Mouse (Mus musculus) limb, embryonic 10.5 days (tissue): Measurements from ENCODE around the gene Bsn. TPM values are rescaled to one million over a fixed set of nuclear protein-coding genes. Genes with fewer than 3 reads are reported as not detected.

Source experiments
- DNase-seq: peaks from one replicate; pipeline ENCODE4 v3.0.0-alpha.2; 2017; ENCODE audit warnings: low spot score
- H3K27ac ChIP-seq: fragments of 300-500 bp; sonication (generic); 2 replicates; pipeline ENCODE4 v1.5.1; 2016; ENCODE audit warnings: mild to moderate bottlenecking
- H3K27me3 ChIP-seq: fragments of 300-500 bp; sonication (generic); 2 replicates; pipeline ENCODE4 v1.6.1; 2016; ENCODE audit warnings: low read depth, mild to moderate bottlenecking; ENCODE audit not compliant: poor library complexity, severe bottlenecking
- H3K36me3 ChIP-seq: fragments of 300-500 bp; sonication (generic); 2 replicates; pipeline ENCODE4 v1.6.1; 2016; ENCODE audit warnings: mild to moderate bottlenecking, moderate library complexity
- H3K4me1 ChIP-seq: fragments of 300-500 bp; sonication (generic); 2 replicates; pipeline ENCODE4 v1.6.1; 2016
- H3K4me3 ChIP-seq: fragments of 300-500 bp; sonication (generic); 2 replicates; pipeline ENCODE4 v1.5.1; 2016; ENCODE audit warnings: mild to moderate bottlenecking, moderate library complexity
- H3K9me3 ChIP-seq: fragments of 300-500 bp; sonication (generic); replicated peaks from 2 replicates; pipeline ENCODE4 v1.6.1; 2016; ENCODE audit warnings: mild to moderate bottlenecking
- WGBS: fragments of 180-500 bp; shearing (Covaris S2); methylation state at CpG from one replicate; pipeline ENCODE4 v1.1.7; 2016; 5-methylcytosine and 5-hydroxymethylcytosine counted together
- polyA plus RNA-seq: library from polyadenylated mRNA; unstranded; fragments of >200 nt; fragmentation: Nextera tagmentation; extraction: Ambion mirVana; gene quantifications from 2 replicates; pipeline ENCODE4 v1.2.1, GENCODE M21; 2016

The Bsn gene
- polyA plus RNA-seq, 1 experiment from 2014 or later = 1.7 TPM

GRCm38 (mm10) chr9:108063361-108063760 lies 126.8 kb downstream of the Bsn start:
- H3K27me3 ChIP-seq = no peaks in the 10 kb centered on the region
- H3K4me1 ChIP-seq = peaks cover 2% of the 10 kb centered on the region; the same call in 1 of the 2 replicates
- H3K27ac ChIP-seq = no peak overlapping the region
- H3K4me3 ChIP-seq = no peak overlapping the region
- no peak for DNase-seq
- 89% methylated on average over 12 of the region's 12 CpGs for WGBS
- H3K9me3 ChIP-seq = no peaks in the 10 kb centered on the region
- peaks cover 87% of the 10 kb centered on the region for H3K36me3 ChIP-seq

GRCm38 (mm10) chr9:108062142-108062541 lies 128.0 kb downstream of the Bsn start:
- no peak for DNase-seq
- Histone ChIP-seq H3K9me3 (no peaks in the 10 kb centered on the region), H3K27ac (no peak overlapping the region), H3K27me3 (no peaks in the 10 kb centered on the region), H3K4me3 (no peak overlapping the region), H3K36me3 (peaks cover 92% of the 10 kb centered on the region), H3K4me1 (no peaks in the 10 kb centered on the region)
- 96% methylated on average over 3 of the region's 3 CpGs for WGBS

GRCm38 (mm10) chr9:108058291-108058690 lies 131.9 kb downstream of the Bsn start:
- Histone ChIP-seq H3K36me3 (peaks cover 94% of the 10 kb centered on the region), H3K4me1 (peaks cover 3% of the 10 kb centered on the region), H3K9me3 (no peaks in the 10 kb centered on the region), H3K4me3 (no peak overlapping the region), H3K27ac (no peak overlapping the region), H3K27me3 (no peaks in the 10 kb centered on the region)
- no peak for DNase-seq
- 96% methylated on average over 9 of the region's 9 CpGs for WGBS

GRCm38 (mm10) chr9:108057262-108057562 lies 133.0 kb downstream of the Bsn start:
- no peak overlapping the region for H3K27ac ChIP-seq
- peaks cover 89% of the 10 kb centered on the region for H3K36me3 ChIP-seq
- 93% methylated on average over 5 of the region's 5 CpGs for WGBS

GRCm38 (mm10) chr9:108056361-108057261 lies 133.6 kb downstream of the Bsn start:
- H3K4me1 ChIP-seq = peaks cover 11% of the 10 kb centered on the region
- H3K27me3 ChIP-seq = no peaks in the 10 kb centered on the region
- peaks cover 89% of the 10 kb centered on the region for H3K36me3 ChIP-seq
- 83% methylated on average over 28 of the region's 28 CpGs for WGBS
- H3K27ac ChIP-seq = no peak overlapping the region
- H3K4me3 ChIP-seq = no peak overlapping the region
- no peaks in the 10 kb centered on the region for H3K9me3 ChIP-seq
- no peak for DNase-seq

More at GRCm38 (mm10) chr9:108057262-108057562, 133.0 kb downstream of the Bsn start:
- peaks cover 11% of the 10 kb centered on the region for H3K4me1 ChIP-seq
- H3K27me3 ChIP-seq = no peaks in the 10 kb centered on the region
- H3K9me3 ChIP-seq = no peaks in the 10 kb centered on the region
- no peak overlapping the region for H3K4me3 ChIP-seq
- no peak for DNase-seq

GRCm38 (mm10) chr9:108055661-108056237 lies 134.4 kb downstream of the Bsn start:
- peaks cover 93% of the 10 kb centered on the region for H3K36me3 ChIP-seq
- H3K27ac ChIP-seq = no peak overlapping the region
- no peak for DNase-seq
- no peak overlapping the region for H3K4me3 ChIP-seq
- H3K27me3 ChIP-seq = no peaks in the 10 kb centered on the region
- 83% methylated on average over 6 of the region's 6 CpGs for WGBS
- H3K4me1 ChIP-seq = peaks cover 11% of the 10 kb centered on the region
- H3K9me3 ChIP-seq = no peaks in the 10 kb centered on the region

- WGBS = 75% methylated on average over 1 of the region's 1 CpGs
- no peak overlapping the region for H3K4me3 ChIP-seq
- peaks cover 92% of the 10 kb centered on the region for H3K36me3 ChIP-seq
These were observed 135.1 kb downstream of the Bsn start for GRCm38 (mm10) chr9:108055061-108055460.

GRCm38 (mm10) chr9:108054331-108055040 lies 135.7 kb downstream of the Bsn start:
- H3K27ac ChIP-seq = no peak overlapping the region
- H3K27me3 ChIP-seq = no peaks in the 10 kb centered on the region
- H3K4me3 ChIP-seq = 0 out of 2 replicates have a peak overlapping the region, but pooled peaks have one; percentile 34
- DNase-seq = no peak
- peaks cover 20% of the 10 kb centered on the region for H3K4me1 ChIP-seq
- 91% methylated on average over 22 of the region's 22 CpGs for WGBS
- H3K9me3 ChIP-seq = no peaks in the 10 kb centered on the region
- H3K36me3 ChIP-seq = peaks cover 86% of the 10 kb centered on the region

More at GRCm38 (mm10) chr9:108055061-108055460, 135.1 kb downstream of the Bsn start:
- H3K27ac ChIP-seq = no peak overlapping the region
- no peaks in the 10 kb centered on the region for H3K9me3 ChIP-seq
- H3K4me1 ChIP-seq = peaks cover 14% of the 10 kb centered on the region
- no peak for DNase-seq
- no peaks in the 10 kb centered on the region for H3K27me3 ChIP-seq

- DNase-seq = no peak
- Histone ChIP-seq H3K9me3 (no peaks in the 10 kb centered on the region), H3K4me1 (peaks cover 22% of the 10 kb centered on the region), H3K27ac (0 out of 2 replicates have a peak overlapping the region, but pooled peaks have one; percentile 16), H3K4me3 (0 out of 2 replicates have a peak overlapping the region, but pooled peaks have one; percentile 34), H3K36me3 (peaks cover 79% of the 10 kb centered on the region), H3K27me3 (no peaks in the 10 kb centered on the region)
- 94% methylated on average over 15 of the region's 15 CpGs for whole genome bisulfite sequencing
These were observed 136.4 kb downstream of the Bsn start for GRCm38 (mm10) chr9:108053665-108054225.

- Histone ChIP-seq H3K27me3 (no peaks in the 10 kb centered on the region), H3K27ac (0 out of 2 replicates have a peak within 1 kb of the TSS, but pooled peaks have one; percentile 16), H3K4me1 (peaks cover 28% of the 10 kb centered on the region), H3K4me3 (peak within 1 kb of the TSS; percentile 34), H3K36me3 (peaks cover 72% of the 10 kb centered on the region), H3K9me3 (no peaks in the 10 kb centered on the region)
- 56% methylated on average over 20 of the region's 20 CpGs for WGBS
- DNase-seq = peak; percentile 92
These were observed 137.1 kb downstream of the Bsn start, which contains the start of gene Amigo3 for GRCm38 (mm10) chr9:108052885-108053664. Gene Amigo3, plus strand, starts transcription at chr9:108053159.

- Histone ChIP-seq H3K4me1 (peaks cover 34% of the 10 kb centered on the region), H3K9me3 (no peaks in the 10 kb centered on the region), H3K4me3 (no peak overlapping the region), H3K27me3 (no peaks in the 10 kb centered on the region), H3K27ac (no peak overlapping the region), H3K36me3 (peaks cover 68% of the 10 kb centered on the region)
- DNase-seq = no peak
- 74% methylated on average over 7 of the region's 7 CpGs for WGBS
These were observed 137.8 kb downstream of the Bsn start for GRCm38 (mm10) chr9:108052411-108052810.

- WGBS = 89% methylated on average over 4 of the region's 4 CpGs
- no peak overlapping the region for H3K4me3 ChIP-seq
- no peaks in the 10 kb centered on the region for H3K9me3 ChIP-seq
- peaks cover 68% of the 10 kb centered on the region for H3K36me3 ChIP-seq
- no peak overlapping the region for H3K27ac ChIP-seq
- peaks cover 37% of the 10 kb centered on the region for H3K4me1 ChIP-seq
- H3K27me3 ChIP-seq = no peaks in the 10 kb centered on the region
- no peak for DNase-seq
These were observed 138.3 kb downstream of the Bsn start for GRCm38 (mm10) chr9:108051931-108052220.
